Mouse (Mus musculus) layer of hippocampus, adult 11-12 months (tissue): ENCODE measurements around the gene Luc7l2.
"Not testable (repeated sequence)": the region's sequence is repeated elsewhere in the genome, so short reads cannot be mapped to it uniquely, and the experiment has no call there.

Experiments used
- DNase-seq: peaks from one replicate; pipeline ENCODE4 v3.0.0; 2022; ENCODE audit warnings: low spot score

The Luc7l2 gene

GRCm38 (mm10) chr6:38551062-38551988 lies at the start of gene Luc7l2:
Gene Luc7l2, plus strand, starts transcription at chr6:38551334.
- peak; percentile 96 for DNase-seq

- no peak for DNase-seq
These were observed 39.0 kb upstream of the Luc7l2 start for GRCm38 (mm10) chr6:38512096-38512495.

GRCm38 (mm10) chr6:38512830-38513229 lies 38.3 kb upstream of the Luc7l2 start:
- no peak for DNase-seq

- DNase-seq = no peak
These were observed 35.9 kb upstream of the Luc7l2 start for GRCm38 (mm10) chr6:38515201-38515600.

GRCm38 (mm10) chr6:38523851-38524250 lies 27.3 kb upstream of the Luc7l2 start:
- no peak for DNase-seq

- no peak for DNase-seq
These were observed 19.8 kb upstream of the Luc7l2 start for GRCm38 (mm10) chr6:38531211-38531820.

- no peak for DNase-seq
These were observed 18.4 kb upstream of the Luc7l2 start for GRCm38 (mm10) chr6:38532500-38533420.

GRCm38 (mm10) chr6:38533428-38534405 lies 17.4 kb upstream of the Luc7l2 start, which contains the start of gene Fmc1:
Gene Fmc1, plus strand, starts transcription at chr6:38533502.
- peak; percentile 99 for DNase-seq

GRCm38 (mm10) chr6:38534640-38535365 lies 16.3 kb upstream of the Luc7l2 start:
- DNase-seq = peak; percentile 93

GRCm38 (mm10) chr6:38535366-38535690 lies 15.8 kb upstream of the Luc7l2 start:
- no peak for DNase-seq

- DNase-seq = no peak
These were observed 15.3 kb upstream of the Luc7l2 start for GRCm38 (mm10) chr6:38535788-38536187.

- not testable (repeated sequence) for DNase-seq
These were observed 7.0 kb upstream of the Luc7l2 start for GRCm38 (mm10) chr6:38544141-38544540.

- DNase-seq = not testable (repeated sequence)
These were observed 4.1 kb upstream of the Luc7l2 start for GRCm38 (mm10) chr6:38547005-38547404.

GRCm38 (mm10) chr6:38547707-38548106 lies 3.4 kb upstream of the Luc7l2 start:
- no peak for DNase-seq

GRCm38 (mm10) chr6:38548595-38548994 lies 2.5 kb upstream of the Luc7l2 start:
- DNase-seq = not testable (repeated sequence)

- not testable (repeated sequence) for DNase-seq
These were observed 1.3 kb upstream of the Luc7l2 start for GRCm38 (mm10) chr6:38549840-38550239.

- DNase-seq = peak; percentile 68
These were observed 678 bp upstream of the Luc7l2 start for GRCm38 (mm10) chr6:38550250-38551061.

- peak; percentile 97 for DNase-seq
These were observed 978 bp downstream of the Luc7l2 start for GRCm38 (mm10) chr6:38551989-38552635.

GRCm38 (mm10) chr6:38552636-38553000 lies 1.5 kb downstream of the Luc7l2 start:
- no peak for DNase-seq
